Mouse (Mus musculus) kidney, postnatal 36 days (tissue): ENCODE results near the gene Nox1.
A peak's percentile ranks its signal among the peaks of the same experiment; 100 is the strongest.
"Not testable (repeated sequence)": the region's sequence is repeated elsewhere in the genome, so short reads cannot be mapped to it uniquely, and the experiment has no call there.

Source experiments
- DNase-seq, 2 experiments: peaks; one replicate each; pipeline ENCODE4 v3.0.0; 2021 to 2022; ENCODE audit warnings: mixed read lengths in 2 of 2

Gene Nox1

GRCm38 (mm10) chrX:134221856-134222255 lies at the start of gene Nox1:
Gene Nox1 (minus strand): TSS chrX:134221956.
- no peak for DNase-seq

GRCm38 (mm10) chrX:134262129-134262528 lies 40.4 kb upstream of the Nox1 start:
- DNase-seq = no peak

GRCm38 (mm10) chrX:134261191-134261590 lies 39.4 kb upstream of the Nox1 start:
- no peak for DNase-seq

DNA sequence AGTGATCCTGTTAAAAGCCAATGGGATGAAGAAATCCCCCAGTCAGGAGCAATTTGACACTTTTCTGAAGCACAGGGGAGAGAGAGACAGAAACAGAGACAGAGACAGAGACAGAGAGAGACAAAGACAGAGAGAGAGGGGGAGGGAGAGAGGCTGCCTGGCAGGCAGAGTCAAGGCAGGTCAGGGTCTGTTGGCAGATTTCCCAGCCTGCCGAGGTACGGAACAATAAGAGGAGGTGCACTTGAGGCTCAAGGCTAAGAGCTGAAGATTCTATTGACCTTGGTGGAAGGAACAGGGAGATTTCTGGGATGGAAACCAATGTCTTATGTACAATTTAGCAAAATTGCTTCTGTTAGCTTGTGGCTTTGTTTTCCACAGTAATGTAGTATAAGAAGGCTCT lies 26.4 kb upstream of the Nox1 start:
- DNase-seq = peak; percentile 16 to 33

DNA sequence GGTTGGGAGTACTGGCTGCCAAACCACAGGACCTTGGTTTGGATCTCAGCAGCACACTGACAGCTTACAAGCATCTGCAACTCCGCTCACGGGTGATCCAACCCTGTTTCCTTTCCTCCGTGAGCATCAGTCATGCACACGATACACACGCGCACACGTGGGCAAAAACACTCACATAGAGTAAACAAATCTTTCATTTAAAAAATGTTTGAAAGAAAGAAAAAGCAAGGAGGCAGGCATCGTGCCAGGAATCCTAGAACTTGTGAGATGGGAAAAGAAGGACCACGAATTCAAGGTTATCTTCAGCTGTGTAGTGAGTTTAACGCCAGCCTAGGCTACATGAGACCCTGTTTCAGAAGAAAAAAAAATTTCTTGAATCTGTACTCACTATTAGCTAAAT lies 24.2 kb upstream of the Nox1 start:
- no peak for DNase-seq

GRCm38 (mm10) chrX:134238266-134238665 lies 16.5 kb upstream of the Nox1 start:
- DNase-seq = no peak

- no peak for DNase-seq
Observed at GRCm38 (mm10) chrX:134233048-134233447, 11.3 kb upstream of the Nox1 start.

GRCm38 (mm10) chrX:134220618-134221017 lies 1.1 kb downstream of the Nox1 start:
- DNase-seq = no peak

GRCm38 (mm10) chrX:134218161-134218560 lies 3.6 kb downstream of the Nox1 start:
- DNase-seq = no peak

- no peak for DNase-seq
Observed at GRCm38 (mm10) chrX:134211151-134211642, 10.6 kb downstream of the Nox1 start.

- DNase-seq = no peak
Observed at GRCm38 (mm10) chrX:134208491-134208890, 13.3 kb downstream of the Nox1 start.

- DNase-seq = not testable (repeated sequence)
Observed at GRCm38 (mm10) chrX:134187201-134187600, 34.6 kb downstream of the Nox1 start, which contains the start of gene Arl13a. Gene Arl13a (plus strand): TSS chrX:134187501.

DNA sequence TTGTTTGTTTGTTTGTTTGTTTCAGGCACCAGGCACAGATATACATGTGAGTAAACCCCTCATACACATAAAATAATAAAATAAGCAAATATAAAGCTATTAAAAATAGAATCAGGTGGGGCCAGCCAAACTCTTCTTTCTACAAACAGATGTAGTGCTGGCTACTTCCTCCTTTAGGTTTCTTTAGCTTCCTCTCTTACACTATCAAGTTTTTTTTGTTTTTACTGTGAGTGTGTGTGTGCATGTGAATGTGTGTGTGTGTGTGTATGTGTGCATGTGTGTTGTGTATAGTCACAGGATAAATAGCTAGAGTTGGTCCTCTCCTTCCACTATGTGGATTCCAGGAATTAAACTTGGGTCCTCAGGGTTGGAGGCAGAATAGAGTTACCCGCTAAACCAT lies 47.1 kb downstream of the Nox1 start:
- no peak for DNase-seq

GRCm38 (mm10) chrX:134170584-134170983 lies 51.2 kb downstream of the Nox1 start:
- no peak for DNase-seq

GRCm38 (mm10) chrX:134163484-134163883 lies 58.3 kb downstream of the Nox1 start:
- no peak for DNase-seq

GRCm38 (mm10) chrX:134162826-134163225 lies 58.9 kb downstream of the Nox1 start:
- DNase-seq = no peak

DNA sequence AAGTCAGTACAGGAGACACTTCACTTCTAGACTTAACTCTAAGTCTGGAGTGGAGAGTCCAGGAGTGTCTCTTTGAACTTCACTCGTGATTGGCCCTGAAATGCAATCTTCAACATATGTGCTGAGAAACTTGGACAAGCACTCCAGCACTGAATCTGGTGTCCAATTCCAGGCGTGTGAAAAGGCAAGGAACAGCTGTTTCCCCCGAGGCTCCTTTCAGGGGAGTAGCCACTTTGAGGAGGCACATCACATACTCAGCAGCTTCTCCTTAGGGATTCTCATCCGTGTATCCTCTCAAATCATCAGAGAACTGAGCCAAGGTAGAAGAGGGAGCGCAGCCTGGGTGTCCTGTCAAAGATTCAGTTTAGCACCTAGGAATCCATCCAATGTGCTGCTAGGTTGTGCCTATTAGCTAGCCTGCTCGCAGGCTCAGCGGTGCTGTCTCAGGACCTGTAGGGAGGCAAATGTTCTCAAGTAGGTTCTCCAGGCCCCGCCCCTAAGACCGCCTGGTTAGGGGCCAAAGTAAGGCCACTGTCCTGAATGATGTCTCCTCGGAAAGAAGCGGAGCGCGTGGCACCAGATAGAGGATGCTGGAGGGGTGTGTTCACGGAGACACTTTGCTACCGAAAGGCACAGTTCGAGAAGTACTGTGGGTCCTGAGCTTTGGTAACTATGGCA lies 59.6 kb downstream of the Nox1 start, which contains the start of gene Xkrx:
Xkrx (minus strand) TSS at position 34 of the 678 bp plus-strand sequence.
- no peak for DNase-seq

DNA sequence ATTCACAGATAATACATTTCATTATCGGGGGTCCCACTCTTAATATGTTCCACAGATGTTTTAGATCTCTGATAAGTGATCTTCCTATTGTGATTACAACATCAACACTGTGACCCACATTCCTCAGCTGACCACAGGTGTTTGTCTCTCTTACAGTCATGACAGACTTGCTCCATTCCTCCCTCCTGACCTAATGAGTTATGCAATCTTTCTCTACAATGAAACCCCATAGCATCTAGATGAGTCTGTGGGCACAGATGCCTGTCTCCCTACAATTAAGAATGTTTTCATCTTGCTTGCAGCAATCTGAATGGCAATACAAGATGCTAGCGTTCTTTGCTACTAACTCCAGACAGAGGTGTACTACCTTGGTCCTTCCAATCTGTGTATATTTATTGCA lies 61.3 kb downstream of the Nox1 start:
- no peak for DNase-seq

DNA sequence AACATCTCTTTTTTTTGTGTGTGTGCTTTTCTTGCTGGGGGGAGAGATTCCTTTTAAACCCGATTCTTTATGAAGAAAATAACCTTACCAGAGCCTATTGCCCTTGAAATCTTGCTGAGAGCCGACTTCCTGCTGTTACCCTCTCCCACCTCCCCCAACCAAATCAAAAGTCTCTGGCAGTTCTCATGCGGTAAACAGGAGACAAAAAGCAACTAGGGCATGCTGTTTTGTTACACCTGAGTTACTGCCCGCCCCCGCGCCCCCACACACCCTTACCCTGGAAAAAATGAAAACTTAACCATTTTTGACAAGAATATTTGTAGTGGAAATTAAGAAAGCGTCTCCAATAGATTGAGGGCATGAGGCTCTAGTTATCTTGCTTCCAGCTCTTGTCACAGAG lies 63.6 kb downstream of the Nox1 start:
- DNase-seq = no peak

- no peak for DNase-seq
Observed at GRCm38 (mm10) chrX:134141986-134142385, 79.8 kb downstream of the Nox1 start.

GRCm38 (mm10) chrX:134141551-134141950 lies 80.2 kb downstream of the Nox1 start:
- no peak for DNase-seq

- DNase-seq = no peak
Observed at GRCm38 (mm10) chrX:134140024-134140423, 81.7 kb downstream of the Nox1 start.

- no peak for DNase-seq
Observed at GRCm38 (mm10) chrX:134133821-134134220, 87.9 kb downstream of the Nox1 start.

DNA sequence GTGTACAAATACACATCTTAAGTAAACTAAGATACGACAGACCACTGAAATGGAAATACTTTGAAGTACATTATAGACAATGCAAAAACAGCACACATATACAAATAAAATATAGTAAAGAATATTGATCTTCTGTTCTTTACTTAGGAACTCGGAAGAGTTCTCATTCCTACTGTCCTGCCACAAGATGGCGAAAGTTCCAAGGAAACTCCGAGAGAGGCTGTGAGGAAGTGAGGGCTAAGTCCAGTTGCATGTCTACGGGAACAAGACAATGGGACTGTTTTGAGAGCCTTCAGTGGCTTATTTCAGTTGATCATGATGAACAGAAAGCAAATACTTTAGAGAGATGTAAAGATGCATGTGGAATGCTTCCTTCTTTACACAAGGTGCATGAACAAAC lies 89.5 kb downstream of the Nox1 start:
- peak in 1 of 2 experiments; percentile 38 for DNase-seq

GRCm38 (mm10) chrX:134128549-134128948 lies 93.2 kb downstream of the Nox1 start:
- no peak for DNase-seq
